Mouse (Mus musculus) leukemia stem cell, adult 10-12 weeks (primary cell): ENCODE results near the gene Olfr178. TPM values are rescaled to one million over a fixed set of nuclear protein-coding genes. Genes with fewer than 3 reads are reported as not detected.

Experiments
- polyA plus RNA-seq: library from polyadenylated mRNA; stranded (reverse); fragments of >175 nt; gene quantifications from 2 replicates; pipeline ENCODE4 v1.2.3, GENCODE M21; 2012; ENCODE audit warnings: low replicate concordance

The Olfr178 gene
- not detected in 2 replicates for polyA plus RNA-seq

GRCm38 (mm10) chr16:58891963-58892362, at the start of gene Olfr178:
TSS of gene Olfr178 (minus strand) at chr16:58892063.

GRCm38 (mm10) chr16:58929292-58929691, 37.4 kb upstream of the Olfr178 start, which contains the start of gene Olfr180:
TSS of gene Olfr180 (minus strand) at chr16:58929392.

GRCm38 (mm10) chr16:58928655-58929054, 36.8 kb upstream of the Olfr178 start, which contains the start of gene Olfr181:
TSS of gene Olfr181 (minus strand) at chr16:58928755.

GRCm38 (mm10) chr16:58874668-58875067, 17.2 kb downstream of the Olfr178 start, which contains the start of gene Olfr177:
TSS of gene Olfr177 (minus strand) at chr16:58874768.

Other genes starting within 250 kb of the Olfr178 start
- 58.3 and 87.2 TPM in 2 replicates for gene Cpox, start 221.8 kb downstream of the Olfr178 start, polyA plus RNA-seq
- gene Gpr15, start 173.0 kb downstream of the Olfr178 start, polyA plus RNA-seq: not detected in 2 replicates
- gene Cldnd1, start 164.2 kb downstream of the Olfr178 start, polyA plus RNA-seq: 1.2 and 3.1 TPM in 2 replicates
- not detected in 2 replicates for gene Olfr172, start 128.9 kb downstream of the Olfr178 start, polyA plus RNA-seq
- not detected in 2 replicates for gene Olfr173, start 91.8 kb downstream of the Olfr178 start, polyA plus RNA-seq
- gene Olfr175-ps1, start 65.3 kb downstream of the Olfr178 start, polyA plus RNA-seq: not detected in 2 replicates
- not detected in 2 replicates for gene Olfr177, start 17.3 kb downstream of the Olfr178 start, polyA plus RNA-seq
- gene Olfr181, start 36.7 kb upstream of the Olfr178 start, polyA plus RNA-seq: not detected in 2 replicates
- gene Olfr180, start 37.3 kb upstream of the Olfr178 start, polyA plus RNA-seq: not detected in 2 replicates
- gene Olfr183, start 103.3 kb upstream of the Olfr178 start, polyA plus RNA-seq: not detected in 2 replicates
- gene Olfr186, start 138.2 kb upstream of the Olfr178 start, polyA plus RNA-seq: not detected in 2 replicates
- not detected in 2 replicates for gene Olfr187, start 147.7 kb upstream of the Olfr178 start, polyA plus RNA-seq
- gene Olfr190, start 185.9 kb upstream of the Olfr178 start, polyA plus RNA-seq: not detected in 2 replicates
- not detected in 2 replicates for gene Olfr191, start 197.8 kb upstream of the Olfr178 start, polyA plus RNA-seq
- not detected in 2 replicates for gene Olfr193, start 219.8 kb upstream of the Olfr178 start, polyA plus RNA-seq
- not detected in 2 replicates for gene Olfr194, start 229.0 kb upstream of the Olfr178 start, polyA plus RNA-seq